Mouse (Mus musculus) G1E (cell line): Measurements from ENCODE around the gene Serbp1.

Experiments used
- CTCF ChIP-seq: IDR thresholded peaks from 2 replicates; pipeline ENCODE4 v1.5.1; 2012; ENCODE audit warnings: low read depth, low read length, inconsistent platforms, mixed read lengths
- GATA1 ChIP-seq: IDR thresholded peaks from 2 replicates; pipeline ENCODE4 v1.6.1; 2012; ENCODE audit warnings: borderline replicate concordance, low read length, inconsistent platforms, mixed read lengths
- POLR2AphosphoS5 ChIP-seq: IDR thresholded peaks from 2 replicates; pipeline ENCODE4 v1.6.1; 2012; ENCODE audit warnings: low read depth, low read length, inconsistent platforms; ENCODE audit not compliant: insufficient replicate concordance
- TAL1 ChIP-seq: conservative IDR thresholded peaks from 2 replicates; pipeline ENCODE4 v1.6.1; 2012; ENCODE audit warnings: low read depth, low read length, inconsistent platforms, mixed read lengths

DNA sequence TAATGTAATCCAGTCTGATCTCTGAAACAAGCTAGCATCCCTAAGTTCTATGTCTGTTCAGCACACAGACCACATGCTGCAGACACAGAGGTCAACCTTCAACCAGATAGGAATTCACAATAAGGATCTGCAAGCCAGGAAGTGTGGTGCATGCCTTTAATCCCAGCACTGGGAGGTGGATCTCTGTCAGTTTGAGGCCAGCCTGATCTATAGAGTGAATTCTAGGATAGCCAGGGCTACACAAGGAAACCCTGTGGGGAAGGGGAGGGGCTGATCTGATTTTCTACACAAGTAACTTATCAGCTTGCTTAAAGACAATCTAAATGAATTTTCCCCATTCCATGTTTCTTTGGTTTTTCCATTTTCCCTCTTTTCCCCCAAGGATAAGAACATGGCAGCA, 17.2 kb upstream of the Serbp1 start:
- no peak for TF ChIP-seq CTCF
- no peak for TF ChIP-seq TAL1
- TF ChIP-seq POLR2AphosphoS5 = no peak
- TF ChIP-seq GATA1 = no peak
